Mouse (Mus musculus) ES-Bruce4 (cell line): ENCODE data around the gene Rabl3. TPM values are rescaled to one million over a fixed set of nuclear protein-coding genes. Genes with fewer than 3 reads are reported as not detected.

Source experiments
- H3K27ac ChIP-seq: 2 replicates; pipeline ENCODE4 v1.5.1; 2012; ENCODE audit warnings: low read length, inconsistent platforms; ENCODE audit not compliant: insufficient read depth
- H3K27me3 ChIP-seq: 2 replicates; pipeline ENCODE4 v1.6.1; 2012; ENCODE audit warnings: mild to moderate bottlenecking, low read length, inconsistent platforms; ENCODE audit not compliant: control insufficient read depth, poor library complexity, insufficient read depth, severe bottlenecking
- H3K36me3 ChIP-seq: 2 replicates; pipeline ENCODE4 v1.6.1; 2012; ENCODE audit warnings: inconsistent platforms, mild to moderate bottlenecking, low read length, moderate library complexity; ENCODE audit not compliant: control insufficient read depth, poor library complexity, insufficient read depth, severe bottlenecking
- H3K4me1 ChIP-seq: one replicate; pipeline ENCODE4 v1.8.1; 2011; ENCODE audit warnings: low read length; ENCODE audit not compliant: control insufficient read depth, insufficient read depth
- H3K4me3 ChIP-seq: 2 replicates; pipeline ENCODE4 v1.5.1; 2011; ENCODE audit warnings: low read depth, mild to moderate bottlenecking, low read length
- H3K9ac ChIP-seq: 2 replicates; pipeline ENCODE4 v1.6.1; 2012; ENCODE audit warnings: low read depth, mild to moderate bottlenecking, inconsistent platforms; ENCODE audit not compliant: poor library complexity, severe bottlenecking
- H3K9me3 ChIP-seq: replicated peaks from 2 replicates; pipeline ENCODE4 v1.6.1; 2012; ENCODE audit warnings: mild to moderate bottlenecking, low read length, inconsistent platforms; ENCODE audit not compliant: control insufficient read depth, poor library complexity, insufficient read depth, severe bottlenecking
- CTCF ChIP-seq: IDR thresholded peaks from one replicate; pipeline ENCODE4 v1.8.1; 2011; ENCODE audit warnings: low read depth, low read length
- EP300 ChIP-seq: IDR thresholded peaks from 2 replicates; pipeline ENCODE4 v1.6.1; 2011; ENCODE audit warnings: low read depth, low read length; ENCODE audit not compliant: insufficient read depth
- POLR2A ChIP-seq: IDR thresholded peaks from one replicate; pipeline ENCODE4 v1.8.1; 2011; ENCODE audit warnings: low read length; ENCODE audit not compliant: insufficient read depth
- polyA plus RNA-seq: library from polyadenylated mRNA; stranded (reverse); fragments of >200 nt; gene quantifications from 2 replicates; pipeline ENCODE4 v1.2.4, GENCODE M21; 2011; ENCODE audit warnings: low read depth; ENCODE audit not compliant: missing spikeins, insufficient read depth, insufficient read length

The Rabl3 gene
- polyA plus RNA-seq, result 20.4 and 21.5 TPM in 2 replicates

GRCm38 (mm10) chr16:37539611-37540580 is at the start of gene Rabl3, which contains the start of gene Gtf2e1:
Gene Rabl3 (plus strand): TSS chr16:37539885.
Gene Gtf2e1 (minus strand): TSS chr16:37539789.
- TF ChIP-seq EP300 (no peak), POLR2A (no peak), CTCF (no peak)
- H3K4me3 ChIP-seq, result peak within 1 kb of the TSS; percentile 98
- H3K27ac ChIP-seq, result peak within 1 kb of the TSS; percentile 20; the same call in 1 of the 2 replicates
- H3K4me1 ChIP-seq, result no peaks in the 10 kb centered on the region
- H3K27me3 ChIP-seq, result no peaks in the 10 kb centered on the region
- H3K36me3 ChIP-seq, result peaks cover 13% of the 10 kb centered on the region
- H3K9ac ChIP-seq, result peak within 1 kb of the TSS; percentile 94
- no peaks in the 10 kb centered on the region for H3K9me3 ChIP-seq

- no peak for TF ChIP-seq POLR2A
- no peak for TF ChIP-seq EP300
- TF ChIP-seq CTCF, result no peak
- Histone ChIP-seq H3K9ac (no peak overlapping the region), H3K27ac (no peak overlapping the region), H3K4me1 (no peaks in the 10 kb centered on the region), H3K4me3 (no peak overlapping the region), H3K27me3 (no peaks in the 10 kb centered on the region), H3K36me3 (no peaks in the 10 kb centered on the region), H3K9me3 (no peaks in the 10 kb centered on the region)
Measured at GRCm38 (mm10) chr16:37495017-37495416, 44.7 kb upstream of the Rabl3 start.

GRCm38 (mm10) chr16:37498581-37498980 is 41.1 kb upstream of the Rabl3 start:
- Histone ChIP-seq H3K9ac (no peak overlapping the region), H3K4me3 (no peak overlapping the region), H3K27ac (no peak overlapping the region), H3K27me3 (no peaks in the 10 kb centered on the region), H3K36me3 (no peaks in the 10 kb centered on the region), H3K9me3 (no peaks in the 10 kb centered on the region), H3K4me1 (no peaks in the 10 kb centered on the region)
- TF ChIP-seq CTCF (no peak), EP300 (no peak), POLR2A (no peak)

DNA sequence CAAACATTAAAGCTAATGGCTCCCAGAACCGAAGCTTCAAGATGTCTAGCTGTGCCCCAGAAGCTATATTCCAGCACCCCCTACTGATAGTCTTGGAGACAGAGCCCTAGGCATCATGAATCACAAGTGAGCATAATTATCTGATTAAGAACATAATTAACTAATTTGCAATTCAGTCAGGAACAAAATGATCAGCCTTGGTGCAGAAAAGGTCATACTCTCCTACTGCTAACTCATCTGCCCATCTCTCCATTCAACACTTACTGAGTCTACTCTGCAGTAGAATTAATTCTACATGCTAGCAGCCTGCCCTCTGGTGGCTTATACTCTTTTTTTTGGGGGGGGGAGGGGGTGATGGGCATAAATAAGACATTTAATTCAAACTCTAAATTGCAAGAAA is 35.2 kb upstream of the Rabl3 start:
- TF ChIP-seq POLR2A (no peak), EP300 (no peak), CTCF (no peak)
- H3K36me3 ChIP-seq, result peaks cover 2% of the 10 kb centered on the region
- no peak overlapping the region for H3K9ac ChIP-seq
- H3K4me1 ChIP-seq, result no peaks in the 10 kb centered on the region
- H3K4me3 ChIP-seq, result no peak overlapping the region
- no peaks in the 10 kb centered on the region for H3K9me3 ChIP-seq
- no peak overlapping the region for H3K27ac ChIP-seq
- H3K27me3 ChIP-seq, result no peaks in the 10 kb centered on the region

GRCm38 (mm10) chr16:37506751-37507150 is 32.9 kb upstream of the Rabl3 start:
- peaks cover 19% of the 10 kb centered on the region for H3K36me3 ChIP-seq
- TF ChIP-seq EP300 (no peak), CTCF (no peak)
- no peaks in the 10 kb centered on the region for H3K9me3 ChIP-seq
- no peak overlapping the region for H3K27ac ChIP-seq
- H3K4me3 ChIP-seq, result no peak overlapping the region
- no peaks in the 10 kb centered on the region for H3K4me1 ChIP-seq
- H3K27me3 ChIP-seq, result no peaks in the 10 kb centered on the region
- no peak overlapping the region for H3K9ac ChIP-seq

DNA sequence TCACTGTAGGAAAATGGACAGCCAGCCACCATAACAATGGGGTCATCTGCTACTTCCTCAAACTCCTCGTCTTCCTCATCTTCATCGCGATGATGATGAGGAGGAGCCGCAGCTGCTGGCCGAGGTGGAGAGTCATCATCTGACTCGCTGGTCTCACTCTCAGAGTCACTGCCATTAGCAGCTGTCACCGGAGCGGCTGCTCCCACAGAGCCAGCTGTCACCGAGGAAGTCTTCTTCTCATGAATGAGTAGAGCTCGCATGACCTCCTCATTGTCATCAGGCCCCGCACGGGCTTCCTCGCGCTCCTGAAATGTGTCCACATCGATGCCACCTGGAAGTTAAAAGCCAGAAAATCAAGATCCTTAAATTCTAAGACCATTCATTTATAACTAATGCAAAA is 28.2 kb upstream of the Rabl3 start:
- no peaks in the 10 kb centered on the region for H3K27me3 ChIP-seq
- no peaks in the 10 kb centered on the region for H3K9me3 ChIP-seq
- no peak overlapping the region for H3K27ac ChIP-seq
- H3K9ac ChIP-seq, result no peak overlapping the region
- no peak for TF ChIP-seq CTCF
- TF ChIP-seq POLR2A, result no peak
- TF ChIP-seq EP300, result no peak
- H3K4me1 ChIP-seq, result no peaks in the 10 kb centered on the region
- peaks cover 49% of the 10 kb centered on the region for H3K36me3 ChIP-seq
- H3K4me3 ChIP-seq, result no peak overlapping the region
